Mouse (Mus musculus): ENCODE measurements around the gene Timp2.

Gene Timp2

DNA sequence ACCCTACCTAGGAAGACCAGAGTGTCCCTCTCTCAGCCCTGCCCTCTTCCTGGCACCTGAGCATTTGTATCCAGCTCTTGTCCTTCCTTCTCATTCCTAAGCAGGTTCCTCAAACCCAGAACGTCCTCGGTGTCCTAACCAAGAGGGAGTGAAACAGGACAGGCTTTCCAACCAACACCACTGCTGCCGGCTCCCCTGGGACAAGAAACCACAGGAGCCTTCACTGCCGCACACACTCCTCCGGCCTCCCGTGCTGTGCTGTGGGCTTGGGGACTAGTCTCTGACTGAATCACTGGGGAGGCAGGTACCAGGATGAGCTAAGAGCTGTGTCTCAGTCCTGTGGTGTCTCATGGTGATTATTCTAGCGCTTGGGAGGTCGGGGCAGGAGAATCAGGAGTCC, 14.1 kb upstream of the Timp2 start:
- DNase-seq (ENCODE audit: low spot score in 2 of 2), result no peak

DNA sequence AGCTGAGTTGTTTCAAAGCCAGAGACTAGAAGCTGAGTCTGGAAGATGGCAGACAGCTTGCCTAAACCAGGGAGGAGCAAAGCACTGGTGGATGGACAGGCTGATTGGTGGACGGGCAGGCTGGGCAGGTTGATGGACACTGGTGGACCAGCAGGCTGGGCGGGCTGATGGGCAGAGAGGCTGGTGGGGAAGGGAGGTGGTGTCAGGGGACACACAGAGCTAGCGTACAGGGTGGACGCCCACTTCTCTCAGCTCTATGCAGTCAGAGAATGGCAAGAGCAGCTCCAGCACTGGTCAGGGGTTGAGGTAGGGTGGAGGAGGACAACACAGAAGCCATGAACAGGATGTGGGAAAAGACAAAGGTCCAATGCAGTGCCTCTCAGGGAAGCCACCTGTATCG, 13.7 kb upstream of the Timp2 start:
- no peak for DNase-seq (ENCODE audit: low spot score in 2 of 2)

DNA sequence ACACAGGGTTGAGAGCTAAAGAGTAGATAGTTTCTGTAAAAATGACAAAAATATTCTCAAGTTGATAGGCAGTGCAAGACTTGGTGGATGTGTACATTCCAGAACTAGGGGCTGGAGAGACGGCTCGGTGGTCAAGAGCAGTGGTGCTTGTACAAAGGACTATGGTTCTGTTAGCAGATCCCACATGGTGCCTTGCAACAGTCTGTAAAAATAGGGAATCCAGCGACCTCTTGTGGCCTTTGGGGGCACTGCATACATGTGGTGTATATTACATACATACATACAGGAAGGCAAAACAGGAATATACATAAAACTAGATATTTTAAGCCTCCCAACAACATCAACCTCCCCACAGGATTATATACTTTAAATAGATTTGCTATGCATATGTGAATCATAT, 12.8 kb upstream of the Timp2 start:
- no peak for DNase-seq (ENCODE audit: low spot score in 2 of 2)

DNA sequence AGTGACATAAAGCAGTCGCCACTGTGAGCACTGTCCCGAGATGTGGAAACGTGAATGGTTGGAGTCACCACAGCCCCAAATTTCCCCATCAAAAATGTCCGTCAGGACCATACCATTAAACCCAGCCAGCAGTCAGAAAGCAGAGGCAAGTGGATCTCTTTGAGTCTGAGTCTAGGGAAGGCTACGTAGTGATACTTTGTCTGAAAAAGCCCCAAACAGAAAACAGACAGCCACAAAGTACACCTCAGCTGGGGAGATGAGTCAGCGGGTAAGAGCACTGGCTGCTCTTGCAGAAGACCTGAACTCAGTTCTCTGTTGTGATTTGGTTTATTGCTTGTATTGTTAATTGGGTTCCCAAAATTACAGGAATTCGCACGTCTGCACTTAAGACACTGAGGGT, 11.0 kb upstream of the Timp2 start:
- no peak for DNase-seq (ENCODE audit: low spot score in 2 of 2)

DNA sequence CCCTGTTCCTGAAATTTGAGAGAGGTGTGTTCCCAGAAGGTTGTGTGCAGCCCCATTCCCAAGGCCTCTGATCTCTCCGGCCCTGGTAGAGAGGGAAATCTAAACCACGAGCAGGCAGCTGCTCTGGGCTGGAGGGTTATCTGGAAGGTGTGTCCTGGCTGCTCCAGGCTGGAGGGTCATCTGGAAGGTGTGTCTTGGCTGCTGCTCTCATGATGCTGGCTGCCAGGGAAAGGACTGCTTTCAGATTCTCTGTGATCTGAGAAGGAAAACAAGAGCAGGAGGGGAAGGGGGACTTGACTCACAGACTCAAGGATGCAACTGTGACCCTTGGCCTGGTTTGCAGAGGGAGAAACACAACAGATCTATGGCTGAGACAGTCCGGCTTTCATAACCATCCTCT, 10.6 kb upstream of the Timp2 start:
- no peak for DNase-seq (ENCODE audit: low spot score in 2 of 2)

DNA sequence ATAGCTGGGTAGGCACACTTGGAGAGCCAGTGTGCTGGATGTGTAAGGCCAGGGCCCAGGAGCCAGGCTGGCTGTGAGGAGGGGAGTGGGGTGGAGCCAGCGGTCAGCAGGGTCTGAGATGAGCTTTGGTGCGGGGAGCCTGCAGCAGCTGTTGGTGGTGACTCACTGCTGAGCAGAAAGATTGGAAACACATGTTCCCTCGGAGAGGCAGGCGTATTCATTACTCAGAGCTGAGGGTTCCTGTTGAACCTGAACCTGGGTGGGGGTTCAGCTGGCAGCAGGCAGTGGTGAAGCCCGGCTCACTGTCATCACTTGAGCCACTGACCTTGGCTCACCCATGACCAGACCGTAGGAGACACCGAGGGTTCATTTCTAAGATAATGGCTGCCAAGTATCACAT, 9.6 kb upstream of the Timp2 start:
- no peak for DNase-seq (ENCODE audit: low spot score in 2 of 2)

DNA sequence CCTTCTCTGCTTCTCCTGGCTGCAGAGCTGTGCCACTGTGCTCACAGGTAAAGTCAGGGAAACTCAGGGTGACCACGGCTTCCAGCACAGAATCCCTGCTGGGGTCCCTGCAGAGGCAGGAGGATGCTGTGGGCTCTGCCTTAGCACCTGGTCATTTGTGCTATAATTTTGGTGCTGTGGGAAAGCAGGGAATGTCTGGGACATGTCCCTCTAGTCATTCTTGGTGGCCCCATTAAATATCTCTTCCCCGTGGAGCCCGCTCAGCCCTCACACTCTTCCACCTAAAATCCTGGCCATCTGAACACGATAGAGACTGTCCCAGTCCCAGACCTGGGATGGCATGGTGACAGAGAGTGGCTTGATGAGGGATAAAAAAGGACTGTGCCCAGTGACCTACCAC, 8.5 kb upstream of the Timp2 start:
- no peak for DNase-seq (ENCODE audit: low spot score in 2 of 2)

DNA sequence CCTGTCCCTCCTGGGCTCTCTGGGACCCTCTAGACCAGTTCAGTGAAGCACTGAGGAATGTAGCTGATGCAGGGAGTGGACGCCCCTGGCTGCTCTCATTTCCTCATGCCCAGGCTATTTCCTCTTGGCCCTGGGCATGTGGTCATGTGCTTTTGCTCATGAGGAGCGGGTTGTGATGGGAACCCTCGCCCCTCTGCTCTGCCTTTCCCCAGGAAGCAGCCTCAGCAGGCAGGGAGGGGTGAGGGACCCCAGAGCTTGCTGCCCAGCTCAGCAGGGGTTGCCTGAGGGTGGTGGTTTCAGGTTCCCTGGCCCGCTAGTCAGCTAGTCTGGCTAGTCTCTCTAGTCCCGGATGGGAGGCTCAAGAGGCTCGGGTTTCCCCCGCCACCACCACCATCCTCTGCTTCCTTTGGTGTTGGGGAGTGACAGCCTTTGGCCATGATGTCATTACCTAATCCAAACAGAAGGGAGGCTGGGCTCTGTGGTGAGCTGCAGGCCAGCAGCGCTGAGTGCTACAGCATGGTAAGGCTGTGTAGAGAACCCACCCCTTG, 7.5 kb upstream of the Timp2 start:
- no peak for DNase-seq (ENCODE audit: low spot score in 2 of 2)

DNA sequence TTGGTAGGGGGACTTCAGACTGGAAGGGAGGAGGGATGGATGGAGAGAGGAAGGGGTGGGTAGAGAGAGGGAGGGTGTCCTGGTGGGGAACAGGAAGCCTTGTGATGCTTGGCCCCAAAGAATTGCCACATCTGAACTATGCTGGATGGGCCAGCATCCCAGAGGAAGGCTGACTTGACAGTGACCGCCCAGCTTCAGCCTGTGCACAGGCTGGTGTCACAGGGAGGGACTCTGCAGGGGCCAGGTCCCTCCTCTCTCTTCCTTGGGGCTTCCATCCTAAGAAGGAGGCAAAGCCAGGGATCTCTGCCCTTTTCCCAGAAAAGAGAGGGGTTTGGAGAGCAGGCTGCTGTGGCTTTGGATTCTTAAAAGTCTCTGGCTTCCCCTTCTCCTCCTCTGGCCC, 7.0 kb upstream of the Timp2 start:
- DNase-seq (ENCODE audit: low spot score in 2 of 2), result no peak

DNA sequence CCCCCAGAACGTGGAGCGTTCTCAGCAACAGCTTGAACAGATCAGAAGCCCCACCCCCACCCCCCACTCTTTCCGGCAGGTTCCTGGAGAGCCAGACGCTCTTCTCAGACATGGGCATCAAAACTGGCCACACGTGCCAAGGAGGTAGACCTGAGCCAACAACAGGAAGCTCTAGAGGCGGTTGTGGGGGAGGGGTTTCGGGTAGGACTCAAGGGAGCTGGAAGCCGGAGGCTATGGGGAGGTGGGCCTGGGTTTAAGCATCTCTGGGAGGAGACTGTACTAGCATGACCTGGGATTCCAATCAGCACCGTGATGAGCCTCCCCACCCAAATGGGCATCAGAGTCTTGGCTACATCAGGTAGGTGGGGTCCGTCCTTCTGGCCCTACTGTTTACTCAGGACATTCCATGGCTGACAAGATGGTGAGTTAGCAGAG, 5.4 kb upstream of the Timp2 start:
- no peak for DNase-seq (ENCODE audit: low spot score in 2 of 2)

DNA sequence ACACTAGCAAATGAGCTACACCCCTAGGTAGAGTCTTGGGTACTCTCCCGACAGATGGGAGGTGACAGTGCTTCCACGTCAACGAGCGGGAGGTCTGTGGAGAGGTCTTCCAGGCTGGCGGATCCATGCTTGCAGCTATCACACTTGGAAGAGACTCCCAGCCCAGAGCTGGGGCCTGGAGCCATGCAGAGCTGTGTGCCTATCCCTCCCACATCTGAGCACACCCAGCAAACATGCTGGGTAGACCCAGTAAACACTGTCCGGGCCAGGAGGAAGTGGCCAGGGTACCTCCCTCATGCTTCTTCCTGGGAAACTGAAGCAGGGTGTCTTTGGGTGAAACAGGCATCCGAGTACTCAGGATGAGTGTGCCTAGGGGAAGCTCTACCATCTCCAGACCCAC, 5.0 kb upstream of the Timp2 start:
- DNase-seq (ENCODE audit: low spot score in 2 of 2), result no peak

DNA sequence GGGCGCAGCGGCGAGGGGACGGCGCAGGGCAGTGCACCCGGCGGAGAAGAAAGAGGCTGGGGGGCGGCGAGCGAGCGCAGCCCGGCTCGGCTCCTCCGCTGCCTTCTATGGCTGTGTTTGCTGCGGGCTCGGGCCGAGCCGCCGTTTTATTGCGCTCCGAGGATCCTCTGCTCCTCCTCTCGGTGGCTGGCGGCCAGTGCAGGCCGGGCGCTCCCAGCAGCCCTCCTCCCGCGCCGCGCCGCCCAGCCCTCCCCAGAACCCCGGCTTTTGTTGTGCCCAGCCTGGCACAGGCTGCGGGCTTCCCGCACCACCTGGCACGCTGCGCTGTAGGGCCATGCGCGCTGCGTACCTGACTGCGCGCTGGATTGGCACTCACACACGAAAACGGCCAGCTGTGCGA, 335 bp downstream of the Timp2 start:
- DNase-seq (ENCODE audit: low spot score in 2 of 2), result peak; percentile 74 to 83

DNA sequence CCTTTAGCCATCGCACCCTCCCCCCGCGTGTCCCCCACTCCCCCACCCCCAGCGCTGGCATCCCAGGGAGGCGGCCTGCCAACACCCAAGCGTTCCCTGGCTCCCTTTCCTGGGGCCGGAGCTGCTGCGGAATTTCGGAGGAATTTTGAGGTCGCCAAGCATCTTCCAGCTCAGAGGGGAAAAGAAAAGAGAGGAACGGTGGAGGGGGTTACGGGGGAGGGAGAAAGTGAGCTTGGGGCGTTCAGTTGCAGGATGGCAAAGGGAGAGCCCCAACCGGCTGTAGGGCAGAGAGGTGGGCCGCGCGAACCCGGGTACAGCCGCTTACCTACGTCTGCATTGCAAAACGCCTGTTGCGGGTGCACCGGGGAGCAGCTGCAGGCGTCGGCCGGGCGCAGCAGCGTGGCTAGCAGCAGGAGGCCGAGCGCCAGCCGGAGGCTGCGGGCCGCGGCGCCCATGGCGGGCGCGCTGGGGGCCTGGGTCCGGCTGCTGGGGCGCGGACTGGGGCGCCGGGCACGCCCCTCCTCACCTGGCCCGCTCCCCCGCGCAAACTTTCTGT, 826 bp downstream of the Timp2 start:
- no peak for DNase-seq (ENCODE audit: low spot score in 2 of 2)

DNA sequence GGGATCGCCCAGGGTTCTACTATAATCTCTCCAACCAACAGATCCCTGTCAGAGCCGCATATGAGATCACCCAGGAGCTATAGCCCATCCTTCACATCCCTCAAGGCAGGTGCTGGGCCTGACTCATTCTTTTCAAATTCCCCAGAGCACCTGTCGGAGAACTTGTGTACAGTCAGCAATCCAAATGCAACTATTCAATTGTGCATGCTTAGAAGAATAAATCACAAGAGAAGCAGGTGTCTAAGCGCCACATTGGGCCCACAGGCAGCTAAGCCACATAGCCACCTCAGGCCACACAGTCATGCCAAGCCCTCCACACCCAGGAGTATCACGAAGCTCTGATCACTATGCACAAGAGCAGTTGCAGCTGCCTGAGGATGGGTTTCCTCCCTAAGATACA, 6.0 kb downstream of the Timp2 start:
- no peak for DNase-seq (ENCODE audit: low spot score in 2 of 2)

DNA sequence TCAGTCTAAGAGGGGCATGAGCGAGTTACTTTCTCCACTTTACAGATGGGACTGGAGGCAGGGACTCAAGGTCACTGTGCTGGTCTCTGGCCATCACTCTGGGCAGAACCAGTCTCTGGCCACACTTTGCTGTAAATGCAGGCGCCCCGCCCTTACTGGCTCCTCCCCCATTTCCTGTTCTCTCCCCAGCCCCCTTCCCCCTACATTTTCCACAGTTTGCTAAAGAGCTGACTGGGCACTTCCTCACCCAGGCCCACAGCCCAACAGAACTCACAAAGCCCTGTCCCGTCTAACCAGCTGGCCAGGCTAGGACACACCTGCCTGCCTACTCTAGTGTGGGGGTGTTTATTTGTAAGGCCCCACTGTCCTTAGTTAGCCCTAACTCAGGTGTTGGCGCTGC, 6.7 kb downstream of the Timp2 start:
- no peak for DNase-seq (ENCODE audit: low spot score in 2 of 2)

DNA sequence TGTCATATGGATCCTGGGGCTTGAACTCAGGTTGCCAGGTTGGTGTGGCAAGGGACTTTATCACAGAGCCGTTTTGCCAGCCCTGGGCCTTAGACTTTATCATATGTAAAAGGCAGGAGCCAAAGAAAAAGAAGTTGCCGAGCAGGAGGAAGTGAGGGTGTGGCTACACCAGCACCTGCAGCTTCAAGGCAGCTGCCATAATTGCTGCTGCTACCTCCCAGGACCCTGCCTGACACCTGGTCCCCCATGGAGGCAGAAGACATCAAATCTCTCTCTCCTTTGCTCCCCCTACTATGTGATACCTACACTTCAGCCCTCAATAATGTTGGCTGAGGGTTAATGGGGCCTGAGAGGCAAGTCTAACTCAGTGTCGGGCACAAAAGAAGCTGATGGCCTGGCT, 7.1 kb downstream of the Timp2 start:
- DNase-seq (ENCODE audit: low spot score in 2 of 2), result no peak

DNA sequence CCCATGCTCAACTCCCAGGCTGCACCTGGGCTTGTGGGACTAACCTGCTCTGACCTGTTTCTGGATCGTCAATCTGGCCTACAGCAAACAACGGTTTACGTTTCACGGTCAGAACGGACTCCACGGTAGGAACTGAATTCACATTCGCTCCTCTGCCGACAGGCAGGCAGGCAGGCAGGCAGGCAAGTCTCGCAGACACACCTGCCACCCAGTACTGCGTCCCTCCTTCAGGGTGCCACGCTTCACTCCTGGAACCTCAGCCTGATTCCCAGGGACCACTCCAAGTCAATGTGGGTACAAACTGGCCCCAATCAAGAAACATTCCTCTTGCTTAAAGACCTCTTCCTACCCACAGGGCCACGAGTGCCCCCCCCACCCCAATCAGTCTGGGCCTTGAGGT, 7.6 kb downstream of the Timp2 start:
- no peak for DNase-seq (ENCODE audit: low spot score in 2 of 2)

DNA sequence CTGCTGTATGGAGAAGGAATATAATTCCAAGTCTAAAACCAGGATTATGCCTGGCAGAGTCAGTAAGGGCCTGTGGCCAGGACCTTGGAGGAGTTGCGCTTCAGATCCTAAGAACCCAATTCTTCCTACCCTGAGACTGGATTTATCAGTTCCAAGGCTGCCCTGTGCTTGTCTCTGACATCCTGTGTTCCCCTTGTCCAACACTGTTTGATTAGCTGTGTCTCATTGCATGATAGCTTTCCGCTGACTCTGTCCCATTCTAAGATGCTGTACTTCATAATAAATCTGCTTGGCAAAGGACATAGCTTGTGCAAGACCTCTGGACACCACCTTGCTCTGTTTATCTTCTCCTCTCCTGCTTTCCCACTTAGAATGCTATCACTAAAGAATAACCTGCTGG, 8.1 kb downstream of the Timp2 start:
- no peak for DNase-seq (ENCODE audit: low spot score in 2 of 2)

DNA sequence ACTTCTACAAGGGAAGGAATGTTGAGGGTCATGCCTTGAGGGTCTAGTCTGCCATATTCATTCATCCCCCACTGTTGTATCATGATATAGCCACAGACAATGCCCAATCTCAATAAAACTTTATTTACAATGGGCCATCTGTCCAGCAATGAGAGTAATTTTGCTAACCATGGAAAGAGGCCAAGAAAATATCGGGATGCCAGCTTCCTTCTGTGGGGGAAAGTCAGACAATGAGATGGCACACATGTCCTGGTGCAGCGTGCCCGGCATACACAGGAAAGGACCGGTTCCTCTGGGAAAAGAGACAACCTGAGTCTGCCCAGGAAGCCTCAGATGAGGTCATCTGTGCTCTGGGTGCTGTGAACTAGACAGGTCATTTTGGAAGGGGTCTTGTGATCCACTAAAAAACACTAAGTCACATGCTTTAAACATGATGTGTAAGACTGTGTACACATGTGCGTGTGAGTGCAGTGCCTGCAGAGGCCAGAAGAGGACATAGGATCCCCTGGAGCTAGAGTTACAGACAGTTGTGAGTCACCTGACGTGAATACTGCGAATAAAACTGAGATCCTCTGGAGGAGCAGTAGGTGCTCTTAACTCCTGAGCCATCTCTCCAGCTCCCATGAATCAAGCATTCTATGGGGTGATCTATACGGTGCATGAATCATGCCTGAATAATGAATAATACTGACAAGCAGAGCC, 9.0 kb downstream of the Timp2 start:
- no peak for DNase-seq (ENCODE audit: low spot score in 2 of 2)

DNA sequence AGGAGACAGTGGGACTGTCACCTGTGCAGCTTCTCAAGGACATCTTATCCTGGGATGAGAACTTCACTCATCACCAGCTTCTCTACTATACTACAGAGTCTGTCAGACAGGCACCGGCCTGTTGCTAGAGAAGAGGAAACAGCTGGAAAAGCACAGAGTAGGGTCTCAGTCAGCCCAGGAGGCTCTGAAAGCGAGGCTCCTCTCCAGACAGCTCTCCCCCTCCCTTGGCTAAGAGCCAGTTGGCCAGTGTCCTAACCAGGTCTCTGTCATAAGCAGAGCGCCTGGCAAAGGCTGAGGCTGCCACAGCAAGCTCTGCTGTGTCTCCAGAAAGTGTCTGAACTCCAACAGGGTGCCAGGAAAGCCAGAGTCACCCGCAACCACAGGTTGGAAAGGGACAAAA, 9.8 kb downstream of the Timp2 start:
- no peak for DNase-seq (ENCODE audit: low spot score in 2 of 2)

DNA sequence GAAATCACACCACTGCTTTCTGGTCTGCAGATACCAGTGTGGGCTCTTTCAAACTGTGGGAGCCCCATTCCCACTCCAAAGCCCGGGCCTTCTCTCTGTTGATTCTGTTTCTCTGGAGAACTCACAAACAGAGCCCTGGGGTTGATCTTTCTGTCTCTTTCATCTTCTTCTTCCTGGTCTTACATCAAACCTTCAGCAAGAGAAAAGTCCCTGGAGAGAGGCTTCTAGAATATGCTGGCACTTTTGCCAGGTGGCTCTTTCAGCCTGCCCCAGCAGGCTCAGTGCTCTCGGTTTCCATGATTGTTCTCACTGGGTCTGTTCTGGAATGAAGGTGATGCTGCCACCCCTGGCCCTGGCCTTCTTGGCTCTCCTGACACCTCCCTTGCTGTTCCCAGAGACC, 11.9 kb downstream of the Timp2 start:
- no peak for DNase-seq (ENCODE audit: low spot score in 2 of 2)

DNA sequence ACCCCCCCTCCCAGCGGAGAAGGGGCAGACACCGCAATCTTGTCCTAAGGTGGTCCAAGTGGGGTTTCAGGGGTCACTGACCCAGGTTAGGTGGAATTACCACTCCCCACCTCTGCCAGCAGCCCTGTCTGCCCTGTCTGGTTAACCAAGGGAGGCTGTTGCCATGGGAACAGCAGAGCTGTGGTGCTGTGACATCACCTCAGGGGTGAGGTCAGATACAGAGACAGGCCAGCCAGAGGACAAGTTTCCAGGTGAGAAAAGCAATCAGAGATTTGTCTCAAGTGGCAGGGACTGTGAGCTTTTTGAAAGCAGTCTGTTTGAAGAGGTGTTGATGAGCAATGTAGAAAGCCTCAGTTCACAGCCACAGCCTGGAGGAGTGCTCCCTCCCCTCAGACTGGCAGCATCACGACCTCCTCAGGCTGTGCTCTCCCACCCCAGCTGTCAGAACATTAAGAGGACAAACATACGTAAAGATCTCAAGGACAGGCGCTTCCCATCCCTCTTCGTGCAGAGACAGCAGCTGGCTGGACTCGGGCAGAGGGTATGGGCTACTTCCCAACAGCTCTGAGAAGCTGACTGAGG, 13.0 kb downstream of the Timp2 start, which contains the start of gene Cep295nl:
Gene Cep295nl, minus strand, starts transcription at position 101 of the 582 bp plus-strand sequence.
- DNase-seq (ENCODE audit: low spot score in 2 of 2), result no peak

DNA sequence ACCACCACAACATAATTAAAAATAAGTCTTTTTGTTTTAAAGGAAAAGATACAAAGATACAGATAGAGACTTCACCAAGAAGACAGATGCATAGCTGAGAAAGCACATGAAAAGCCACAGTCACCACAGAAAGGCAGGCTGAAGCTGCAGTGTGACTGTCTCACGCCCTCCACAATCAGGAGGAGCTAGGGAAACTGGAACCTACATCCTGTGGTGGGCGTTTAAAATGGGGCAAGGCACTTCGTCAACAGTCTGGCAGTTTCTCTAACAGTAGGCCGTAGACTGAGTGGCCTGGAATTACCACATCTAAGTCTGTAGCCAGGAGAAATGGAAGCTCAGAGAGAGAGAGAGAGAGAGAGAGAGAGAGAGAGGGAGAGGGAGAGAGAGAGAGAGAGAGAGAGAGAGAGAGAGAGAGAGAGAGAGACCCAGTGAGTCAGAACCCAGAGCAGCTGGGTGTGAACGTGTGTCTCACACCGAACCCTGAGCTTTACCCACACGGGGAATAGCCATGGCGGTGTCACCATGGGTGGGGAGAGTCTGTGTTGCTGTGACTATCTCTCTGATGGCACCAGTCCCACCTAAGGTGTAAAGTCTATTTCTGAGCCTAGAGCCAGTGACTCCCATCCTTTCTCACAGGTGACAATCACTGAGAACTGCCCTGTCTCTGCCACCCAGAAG, 17.9 kb downstream of the Timp2 start:
- DNase-seq (ENCODE audit: low spot score in 2 of 2), result peak; percentile 61 to 76

All from right cerebral cortex, postnatal 36 days (tissue).